Mouse (Mus musculus) granulocyte monocyte progenitor cell, adult 5-6 weeks (primary cell): ENCODE results near the gene Des. TPM values are rescaled to one million over a fixed set of nuclear protein-coding genes. Genes with fewer than 3 reads are reported as not detected.

Experiments
- ATAC-seq: replicated peaks from 2 replicates; pipeline ENCODE4 v1.8.0; 2016; ENCODE audit warnings: mild to moderate bottlenecking, moderate TSS enrichment, inconsistent platforms; ENCODE audit not compliant: poor library complexity, severe bottlenecking
- total RNA-seq, 2 experiments: library from RNA; stranded (forward) in 1 of 2; stranded (reverse) in 1 of 2; fragments of 200-712, 200-1000 nt in 1 of 2; fragments of >200 nt in 1 of 2; fragmentation: Nextera tagmentation in 1 of 2; gene quantifications; 2 replicates each; pipeline ENCODE4 v1.2.3; 2014 to 2017

Des gene
- total RNA-seq, 2 experiments from 2014 or later: not detected

- no peak for ATAC-seq
Observed at GRCm38 (mm10) chr1:75409950-75410349, 49.8 kb downstream of the Des start.

- ATAC-seq: no peak
Observed at GRCm38 (mm10) chr1:75412196-75412595, 52.1 kb downstream of the Des start.

GRCm38 (mm10) chr1:75413749-75414148 lies 53.6 kb downstream of the Des start:
- ATAC-seq: peak; percentile 84

Other genes starting within 250 kb of the Des start
- gene Nhej1, start 235.1 kb upstream of the Des start, total RNA-seq (2014; fragmentation: Nextera tagmentation): 5.2 and 10.1 TPM in 2 replicates
- 5.6 and 13.4 TPM in 2 replicates for gene Nhej1, start 235.1 kb upstream of the Des start, total RNA-seq (2017)
- gene Slc23a3, start 226.4 kb upstream of the Des start, total RNA-seq (2014; fragmentation: Nextera tagmentation): 1.4 TPM in 1 of 2 replicates, not detected in the other
- not detected in 2 replicates for gene Slc23a3, start 226.4 kb upstream of the Des start, total RNA-seq (2017)
- gene Cnppd1, start 217.6 kb upstream of the Des start, total RNA-seq (2014; fragmentation: Nextera tagmentation): 31.3 and 33.9 TPM in 2 replicates
- 33.0 and 36.4 TPM in 2 replicates for gene Cnppd1, start 217.6 kb upstream of the Des start, total RNA-seq (2017)
- gene Retreg2, start 217.6 kb upstream of the Des start, total RNA-seq (2014; fragmentation: Nextera tagmentation): 38.3 and 68.0 TPM in 2 replicates
- gene Retreg2, start 217.6 kb upstream of the Des start, total RNA-seq (2017): 35.5 and 52.0 TPM in 2 replicates
- 18.4 and 19.0 TPM in 2 replicates for gene Zfand2b, start 191.7 kb upstream of the Des start, total RNA-seq (2014; fragmentation: Nextera tagmentation)
- gene Zfand2b, start 191.7 kb upstream of the Des start, total RNA-seq (2017): 9.5 and 18.2 TPM in 2 replicates
- gene Abcb6, start 179.9 kb upstream of the Des start, total RNA-seq (2014; fragmentation: Nextera tagmentation): 8.9 and 10.1 TPM in 2 replicates
- 7.5 and 8.4 TPM in 2 replicates for gene Abcb6, start 179.9 kb upstream of the Des start, total RNA-seq (2017)
- gene Ankzf1, start 168.2 kb upstream of the Des start, total RNA-seq (2014; fragmentation: Nextera tagmentation): 11.3 and 11.6 TPM in 2 replicates
- gene Ankzf1, start 168.2 kb upstream of the Des start, total RNA-seq (2017): 20.0 and 20.9 TPM in 2 replicates
- 21.5 and 25.7 TPM in 2 replicates for gene Atg9a, start 168.1 kb upstream of the Des start, total RNA-seq (2014; fragmentation: Nextera tagmentation)
- 5.1 and 13.4 TPM in 2 replicates for gene Atg9a, start 168.1 kb upstream of the Des start, total RNA-seq (2017)
- 37.1 and 57.6 TPM in 2 replicates for gene Glb1l, start 149.5 kb upstream of the Des start, total RNA-seq (2014; fragmentation: Nextera tagmentation)
- gene Glb1l, start 149.5 kb upstream of the Des start, total RNA-seq (2017): 13.0 and 15.0 TPM in 2 replicates
- gene Stk16, start 149.5 kb upstream of the Des start, total RNA-seq (2014; fragmentation: Nextera tagmentation): 212 and 224 TPM in 2 replicates
- 152 and 160 TPM in 2 replicates for gene Stk16, start 149.5 kb upstream of the Des start, total RNA-seq (2017)
- gene Tuba4a, start 140.5 kb upstream of the Des start, total RNA-seq (2014; fragmentation: Nextera tagmentation): 541 and 690 TPM in 2 replicates
- gene Tuba4a, start 140.5 kb upstream of the Des start, total RNA-seq (2017): 491 and 534 TPM in 2 replicates
- not detected in 2 replicates for gene A630095N17Rik, start 128.2 kb upstream of the Des start, total RNA-seq (2014; fragmentation: Nextera tagmentation)
- 2.7 TPM in 1 of 2 replicates, not detected in the other for gene A630095N17Rik, start 128.2 kb upstream of the Des start, total RNA-seq (2017)
- 0.66 and 4.1 TPM in 2 replicates for gene Dnajb2, start 123.9 kb upstream of the Des start, total RNA-seq (2014; fragmentation: Nextera tagmentation)
- 1.5 and 1.6 TPM in 2 replicates for gene Dnajb2, start 123.9 kb upstream of the Des start, total RNA-seq (2017)
- gene Ptprn, start 95.8 kb upstream of the Des start, total RNA-seq (2014; fragmentation: Nextera tagmentation): not detected in 2 replicates
- not detected in 2 replicates for gene Ptprn, start 95.8 kb upstream of the Des start, total RNA-seq (2017)
- not detected in 2 replicates for gene Resp18, start 81.9 kb upstream of the Des start, total RNA-seq (2014; fragmentation: Nextera tagmentation)
- not detected in 2 replicates for gene Resp18, start 81.9 kb upstream of the Des start, total RNA-seq (2017)
- 35.6 and 44.7 TPM in 2 replicates for gene Dnpep, start 42.3 kb upstream of the Des start, total RNA-seq (2014; fragmentation: Nextera tagmentation)
- gene Dnpep, start 42.3 kb upstream of the Des start, total RNA-seq (2017): 26.6 and 47.7 TPM in 2 replicates
- gene Speg, start 15.0 kb downstream of the Des start, total RNA-seq (2014; fragmentation: Nextera tagmentation): not detected in 2 replicates
- gene Speg, start 15.0 kb downstream of the Des start, total RNA-seq (2017): 0.05 TPM in 1 of 2 replicates, not detected in the other
- 118 and 133 TPM in 2 replicates for gene Gmppa, start 75.6 kb downstream of the Des start, total RNA-seq (2014; fragmentation: Nextera tagmentation)
- 85.1 and 88.3 TPM in 2 replicates for gene Gmppa, start 75.6 kb downstream of the Des start, total RNA-seq (2017)
- gene Asic4, start 90.1 kb downstream of the Des start, total RNA-seq (2014; fragmentation: Nextera tagmentation): not detected in 2 replicates
- not detected in 2 replicates for gene Asic4, start 90.1 kb downstream of the Des start, total RNA-seq (2017)
- 2.5 TPM in 1 of 2 replicates, not detected in the other for gene Chpf, start 119.0 kb downstream of the Des start, total RNA-seq (2014; fragmentation: Nextera tagmentation)
- gene Chpf, start 119.0 kb downstream of the Des start, total RNA-seq (2017): 0.62 and 1.0 TPM in 2 replicates
- gene Tmem198, start 119.2 kb downstream of the Des start, total RNA-seq (2014; fragmentation: Nextera tagmentation): not detected in 2 replicates
- not detected in 2 replicates for gene Tmem198, start 119.2 kb downstream of the Des start, total RNA-seq (2017)
- not detected in 2 replicates for gene Obsl1, start 146.1 kb downstream of the Des start, total RNA-seq (2014; fragmentation: Nextera tagmentation)
- not detected in 2 replicates for gene Obsl1, start 146.1 kb downstream of the Des start, total RNA-seq (2017)
- not detected in 2 replicates for gene Inha, start 146.7 kb downstream of the Des start, total RNA-seq (2014; fragmentation: Nextera tagmentation)
- gene Inha, start 146.7 kb downstream of the Des start, total RNA-seq (2017): not detected in 2 replicates
- gene Stk11ip, start 161.2 kb downstream of the Des start, total RNA-seq (2014; fragmentation: Nextera tagmentation): 15.4 and 17.3 TPM in 2 replicates
- gene Stk11ip, start 161.2 kb downstream of the Des start, total RNA-seq (2017): 7.9 and 23.2 TPM in 2 replicates
- not detected in 2 replicates for gene Slc4a3, start 185.9 kb downstream of the Des start, total RNA-seq (2014; fragmentation: Nextera tagmentation)
- not detected in 2 replicates for gene Slc4a3, start 185.9 kb downstream of the Des start, total RNA-seq (2017)